Mouse (Mus musculus) neural tube, embryonic 11.5 days (tissue): ENCODE data around the gene Mxra7. TPM values are rescaled to one million over a fixed set of nuclear protein-coding genes. Genes with fewer than 3 reads are reported as not detected.

ENCODE experiments used
- ATAC-seq: fragments of 200-750 bp; cut with Nextera tagmentation; 2 replicates; pipeline ENCODE4 v1.8.0; 2017; ENCODE audit warnings: moderate number of reproducible peaks, mild to moderate bottlenecking, moderate TSS enrichment, moderate library complexity; ENCODE audit not compliant: insufficient read depth, low FRiP score, low TSS enrichment
- DNase-seq: peaks from one replicate; pipeline ENCODE4 v3.0.0-alpha.2; 2015; ENCODE audit warnings: low spot score
- H3K27ac ChIP-seq: fragments of 300-500 bp; sonication (generic); 2 replicates; pipeline ENCODE4 v1.5.1; 2014; ENCODE audit warnings: low read depth, mild to moderate bottlenecking, low read length
- H3K27me3 ChIP-seq: fragments of 300-500 bp; sonication (generic); 2 replicates; pipeline ENCODE4 v1.6.1; 2014; ENCODE audit warnings: mild to moderate bottlenecking, low read length, mixed read lengths; ENCODE audit not compliant: control insufficient read depth, insufficient read depth
- H3K36me3 ChIP-seq: fragments of 300-500 bp; sonication (generic); 2 replicates; pipeline ENCODE4 v1.6.1; 2014; ENCODE audit warnings: mild to moderate bottlenecking, low read length, moderate library complexity, mixed read lengths; ENCODE audit not compliant: control insufficient read depth, insufficient read depth
- H3K4me1 ChIP-seq: fragments of 300-500 bp; sonication (generic); 2 replicates; pipeline ENCODE4 v1.6.1; 2014; ENCODE audit warnings: low read length, mixed read lengths; ENCODE audit not compliant: control insufficient read depth, insufficient read depth
- H3K4me2 ChIP-seq: fragments of 300-500 bp; sonication (generic); 2 replicates; pipeline ENCODE4 v1.6.1; 2014; ENCODE audit warnings: low read depth, mild to moderate bottlenecking, moderate library complexity
- H3K4me3 ChIP-seq: fragments of 300-500 bp; sonication (generic); 2 replicates; pipeline ENCODE4 v1.5.1; 2014; ENCODE audit warnings: low read depth, low read length
- H3K9ac ChIP-seq: fragments of 300-500 bp; sonication (generic); 2 replicates; pipeline ENCODE4 v1.6.1; 2014; ENCODE audit warnings: mild to moderate bottlenecking, low read length
- H3K9me3 ChIP-seq: fragments of 300-500 bp; sonication (generic); 2 replicates; pipeline ENCODE4 v1.6.1; 2016; ENCODE audit warnings: low read length; ENCODE audit not compliant: control insufficient read depth
- WGBS: fragments of 180-500 bp; shearing (Covaris S2); extraction: QIAGEN DNeasy Blood & Tissue Kit; methylation state at CpG from one replicate; pipeline ENCODE4 v1.1.7; 2014; 5-methylcytosine and 5-hydroxymethylcytosine counted together
- polyA plus RNA-seq: library from polyadenylated mRNA; unstranded; fragments of >200 nt; fragmentation: Nextera tagmentation; extraction: Ambion mirVana; gene quantifications from 2 replicates; pipeline ENCODE4 v1.2.1, GENCODE M21; 2014

Gene Mxra7
- polyA plus RNA-seq, 1 experiment from 2014 or later: 51.1 TPM

- peaks cover 30% of the 10 kb centered on the region for H3K4me1 ChIP-seq
- peak overlapping the region; percentile 88; the same call in 1 of the 2 replicates for H3K4me3 ChIP-seq
- peaks cover 19% of the 10 kb centered on the region for H3K36me3 ChIP-seq
- DNase-seq: no peak
- H3K27me3 ChIP-seq: no peaks in the 10 kb centered on the region
- no peak overlapping the region for H3K27ac ChIP-seq
- no peaks in the 10 kb centered on the region for H3K9me3 ChIP-seq
- H3K9ac ChIP-seq: no peak overlapping the region
- peak overlapping the region; percentile 89 for H3K4me2 ChIP-seq
- 85% methylated on average over 4 of the region's 4 CpGs for WGBS
- no peak for ATAC-seq
These were observed 12.9 kb upstream of the Mxra7 start for GRCm38 (mm10) chr11:116840748-116841147.

- H3K27ac ChIP-seq: no peak overlapping the region
- WGBS: 82% methylated on average over 7 of the region's 7 CpGs
- H3K4me1 ChIP-seq: peaks cover 28% of the 10 kb centered on the region
- DNase-seq (no peak), ATAC-seq (no peak)
- H3K36me3 ChIP-seq: peaks cover 23% of the 10 kb centered on the region
- no peaks in the 10 kb centered on the region for H3K9me3 ChIP-seq
- no peak overlapping the region for H3K4me3 ChIP-seq
- no peaks in the 10 kb centered on the region for H3K27me3 ChIP-seq
- no peak overlapping the region for H3K4me2 ChIP-seq
- peak overlapping the region; percentile 32; the same call in 1 of the 2 replicates for H3K9ac ChIP-seq
These were observed 11.8 kb upstream of the Mxra7 start for GRCm38 (mm10) chr11:116839601-116840000.

GRCm38 (mm10) chr11:116838936-116839335 is 11.1 kb upstream of the Mxra7 start:
- Histone ChIP-seq H3K9ac (no peak overlapping the region), H3K4me1 (peaks cover 21% of the 10 kb centered on the region), H3K27ac (no peak overlapping the region), H3K27me3 (no peaks in the 10 kb centered on the region), H3K4me3 (no peak overlapping the region), H3K36me3 (peaks cover 29% of the 10 kb centered on the region), H3K4me2 (no peak overlapping the region), H3K9me3 (no peaks in the 10 kb centered on the region)
- ATAC-seq (no peak), DNase-seq (no peak)
- 91% methylated on average over 14 of the region's 14 CpGs for WGBS

GRCm38 (mm10) chr11:116837441-116837840 is 9.6 kb upstream of the Mxra7 start:
- Histone ChIP-seq H3K36me3 (peaks cover 29% of the 10 kb centered on the region), H3K27me3 (no peaks in the 10 kb centered on the region), H3K27ac (no peak overlapping the region), H3K9me3 (no peaks in the 10 kb centered on the region), H3K9ac (no peak overlapping the region), H3K4me2 (no peak overlapping the region), H3K4me3 (no peak overlapping the region), H3K4me1 (peaks cover 21% of the 10 kb centered on the region)
- ATAC-seq: no peak
- WGBS: 95% methylated on average over 10 of the region's 10 CpGs
- DNase-seq: no peak

- no peak overlapping the region for H3K9ac ChIP-seq
- no peak overlapping the region for H3K4me2 ChIP-seq
- H3K27ac ChIP-seq: no peak overlapping the region
- H3K27me3 ChIP-seq: no peaks in the 10 kb centered on the region
- ATAC-seq: no peak
- H3K4me1 ChIP-seq: peaks cover 13% of the 10 kb centered on the region
- no peak for DNase-seq
- H3K4me3 ChIP-seq: no peak overlapping the region
- H3K9me3 ChIP-seq: no peaks in the 10 kb centered on the region
- WGBS: 91% methylated on average over 4 of the region's 4 CpGs
- peaks cover 29% of the 10 kb centered on the region for H3K36me3 ChIP-seq
These were observed 8.4 kb upstream of the Mxra7 start for GRCm38 (mm10) chr11:116836283-116836682.

- peaks cover 23% of the 10 kb centered on the region for H3K36me3 ChIP-seq
- WGBS: 85% methylated on average over 1 of the region's 1 CpGs
These were observed 7.1 kb upstream of the Mxra7 start for GRCm38 (mm10) chr11:116834954-116835353.

GRCm38 (mm10) chr11:116832172-116832685 is 4.4 kb upstream of the Mxra7 start:
- Histone ChIP-seq H3K4me1 (peaks cover 3% of the 10 kb centered on the region; the same call in 1 of the 2 replicates), H3K9me3 (no peaks in the 10 kb centered on the region), H3K4me3 (no peak overlapping the region), H3K27ac (no peak overlapping the region), H3K4me2 (no peak overlapping the region), H3K36me3 (peaks cover 12% of the 10 kb centered on the region), H3K9ac (no peak overlapping the region), H3K27me3 (no peaks in the 10 kb centered on the region)
- DNase-seq (peak; percentile 40), ATAC-seq (no peak)
- 37% methylated on average over 4 of the region's 4 CpGs for WGBS

More at GRCm38 (mm10) chr11:116834954-116835353, 7.1 kb upstream of the Mxra7 start:
- H3K4me1 ChIP-seq: no peaks in the 10 kb centered on the region
- H3K9ac ChIP-seq: no peak overlapping the region
- ATAC-seq: no peak
- H3K27me3 ChIP-seq: no peaks in the 10 kb centered on the region
- no peak overlapping the region for H3K27ac ChIP-seq
- H3K4me3 ChIP-seq: no peak overlapping the region
- no peaks in the 10 kb centered on the region for H3K9me3 ChIP-seq
- H3K4me2 ChIP-seq: no peak overlapping the region
- no peak for DNase-seq

- peak; percentile 54 for ATAC-seq
- Histone ChIP-seq H3K4me3 (peak overlapping the region; percentile 86), H3K9me3 (no peaks in the 10 kb centered on the region), H3K9ac (peak overlapping the region; percentile 93), H3K36me3 (no peaks in the 10 kb centered on the region), H3K4me2 (peak overlapping the region; percentile 90), H3K4me1 (peaks cover 27% of the 10 kb centered on the region), H3K27me3 (no peaks in the 10 kb centered on the region), H3K27ac (peak overlapping the region; percentile 88)
- 20% methylated on average over 17 of the region's 17 CpGs for WGBS
- DNase-seq: peak; percentile 69
These were observed 1.0 kb downstream of the Mxra7 start for GRCm38 (mm10) chr11:116826550-116827504.
